Mouse (Mus musculus) MEL (cell line): ENCODE measurements around the gene Grip1. TPM values are rescaled to one million over a fixed set of nuclear protein-coding genes. Genes with fewer than 3 reads are reported as not detected.

Experiments used
- DNase-seq: peaks from one replicate; pipeline ENCODE4 v3.0.0; 2011; ENCODE audit warnings: low read depth, low spot score
- H3K27ac ChIP-seq: 2 replicates; pipeline ENCODE4 v1.5.1; 2012; ENCODE audit warnings: low read depth, mild to moderate bottlenecking, control low read depth, low read length, moderate library complexity; ENCODE audit not compliant: control insufficient read depth
- H3K27me3 ChIP-seq, 2 experiments: fragments of 150-350 bp in 1 of 2; sonication (generic) in 1 of 2; 2 replicates each; pipeline ENCODE4 v1.6.1; 2012; ENCODE audit warnings: low read length in 2 of 2, mild to moderate bottlenecking in 2 of 2, improper control_type of control experiment in 1 of 2, moderate library complexity in 1 of 2; ENCODE audit not compliant: insufficient read depth in 2 of 2, control insufficient read depth in 1 of 2
- H3K36me3 ChIP-seq, 2 experiments: 2 replicates each; pipeline ENCODE4 v1.6.1; 2012 to 2014; ENCODE audit warnings: low read length in 2 of 2, improper control_type of control experiment in 1 of 2, inconsistent platforms in 1 of 2, mild to moderate bottlenecking in 1 of 2; ENCODE audit not compliant: insufficient read depth in 2 of 2, control insufficient read depth in 1 of 2
- H3K4me1 ChIP-seq, 2 experiments: fragments of 150-350 bp in 1 of 2; sonication (generic) in 1 of 2; 2 replicates each; pipeline ENCODE4 v1.6.1; 2012; ENCODE audit warnings: low read length in 2 of 2, improper control_type of control experiment in 1 of 2, mild to moderate bottlenecking in 1 of 2; ENCODE audit not compliant: insufficient read depth in 2 of 2, control insufficient read depth in 1 of 2
- H3K4me3 ChIP-seq, 2 experiments: fragments of 150-350 bp in 1 of 2; sonication (generic) in 1 of 2; 2 replicates each; pipeline ENCODE4 v1.5.1; 2012; ENCODE audit warnings: low read depth in 2 of 2, low read length in 2 of 2, mild to moderate bottlenecking in 2 of 2, moderate library complexity in 2 of 2, control low read depth in 1 of 2, improper control_type of control experiment in 1 of 2; ENCODE audit not compliant: control insufficient read depth in 1 of 2, insufficient read depth in 1 of 2
- H3K79me2 ChIP-seq: 2 replicates; pipeline ENCODE4 v1.6.1; 2012; ENCODE audit warnings: mild to moderate bottlenecking, low read length, moderate library complexity; ENCODE audit not compliant: control insufficient read depth, poor library complexity, insufficient read depth
- H3K9ac ChIP-seq: 2 replicates; pipeline ENCODE4 v1.6.1; 2012; ENCODE audit warnings: low read depth, mild to moderate bottlenecking, control low read depth, low read length, moderate library complexity; ENCODE audit not compliant: control insufficient read depth, poor library complexity, severe bottlenecking
- H3K9me3 ChIP-seq: fragments of 150-350 bp; sonication (generic); replicated peaks from 2 replicates; pipeline ENCODE4 v1.6.1; 2012; ENCODE audit warnings: mild to moderate bottlenecking, low read length, improper control_type of control experiment, moderate library complexity; ENCODE audit not compliant: insufficient read depth
- CHD2 ChIP-seq: IDR thresholded peaks from 2 replicates; pipeline ENCODE4 v1.6.1; 2011; ENCODE audit warnings: low read length, improper control_type of control experiment
- CTCF ChIP-seq, 3 experiments: IDR thresholded peaks in 2 of 3; conservative IDR thresholded peaks in 1 of 3; 2 replicates each; pipeline ENCODE4 v1.5.1; 2011 to 2012; ENCODE audit warnings: low read length in 3 of 3, low read depth in 2 of 3, mild to moderate bottlenecking in 2 of 3, improper control_type of control experiment in 1 of 3, inconsistent platforms in 1 of 3, mixed read lengths in 1 of 3, moderate library complexity in 1 of 3; ENCODE audit not compliant: control insufficient read depth in 1 of 3, insufficient read depth in 1 of 3, poor library complexity in 1 of 3, severe bottlenecking in 1 of 3
- EP300 ChIP-seq, 2 experiments: IDR thresholded peaks; 2 replicates each; pipeline ENCODE4 v1.6.1; 2011; ENCODE audit warnings: improper control_type of control experiment in 2 of 2, low read length in 2 of 2, low read depth in 1 of 2, mild to moderate bottlenecking in 1 of 2
- MYC ChIP-seq: IDR thresholded peaks from 2 replicates; pipeline ENCODE4 v1.6.1; 2011; ENCODE audit warnings: low read depth, mild to moderate bottlenecking, low read length, improper control_type of control experiment, moderate library complexity
- POLR2AphosphoS2 ChIP-seq: IDR thresholded peaks from 2 replicates; pipeline ENCODE4 v1.6.1; 2011; ENCODE audit warnings: low read length, improper control_type of control experiment
- RAD21 ChIP-seq: IDR thresholded peaks from 2 replicates; pipeline ENCODE4 v1.6.1; 2011; ENCODE audit warnings: mild to moderate bottlenecking, low read depth, low read length, improper control_type of control experiment
- SMC3 ChIP-seq: IDR thresholded peaks from 2 replicates; pipeline ENCODE4 v1.6.1; 2011; ENCODE audit warnings: low read depth, low read length, improper control_type of control experiment
- TCF12 ChIP-seq: IDR thresholded peaks from 2 replicates; pipeline ENCODE4 v1.6.1; 2014; ENCODE audit warnings: low read depth, mild to moderate bottlenecking, inconsistent platforms, low read length, improper control_type of control experiment, moderate library complexity
- USF1 ChIP-seq: IDR thresholded peaks from 2 replicates; pipeline ENCODE4 v1.6.1; 2014; ENCODE audit warnings: low read depth, mild to moderate bottlenecking, inconsistent platforms, low read length, improper control_type of control experiment, moderate library complexity
- ZC3H11A ChIP-seq: IDR thresholded peaks from 2 replicates; pipeline ENCODE4 v1.6.1; 2012; ENCODE audit warnings: low read depth, mild to moderate bottlenecking, inconsistent platforms, low read length, improper control_type of control experiment
- ZKSCAN1 ChIP-seq: IDR thresholded peaks from 2 replicates; pipeline ENCODE4 v1.6.1; 2012; ENCODE audit warnings: low read depth, mild to moderate bottlenecking, inconsistent platforms, low read length, improper control_type of control experiment, moderate library complexity
- polyA plus RNA-seq, 2 experiments: library from polyadenylated mRNA; stranded (reverse) in 1 of 2; unstranded in 1 of 2; fragments of >175 nt in 1 of 2; fragments of >200 nt in 1 of 2; gene quantifications; 2 replicates each; pipeline versions ENCODE4 v1.2.1 to v1.2.4; 2012; ENCODE audit warnings: low replicate concordance in 2 of 2, low read depth in 1 of 2; ENCODE audit not compliant: insufficient read length in 2 of 2, insufficient read depth in 1 of 2, missing spikeins in 1 of 2
- total RNA-seq: library from RNA; depleted of rRNA; stranded (reverse); fragments of 300-350 nt; gene quantifications from 2 replicates; pipeline ENCODE4 v1.2.3, GENCODE M21; 2012

Grip1 gene
- total and polyA plus RNA-seq, 3 experiments = 0.04 TPM; not detected in 2

- H3K9ac ChIP-seq = no peak overlapping the region
- DNase-seq = no peak
- no peaks in the 10 kb centered on the region for H3K36me3 ChIP-seq
- no peak overlapping the region for H3K4me3 ChIP-seq
- no peaks in the 10 kb centered on the region for H3K79me2 ChIP-seq
- no peaks in the 10 kb centered on the region for H3K4me1 ChIP-seq
- no peak for TF ChIP-seq USF1
- no peak for TF ChIP-seq EP300 (IDR thresholded peaks at IDR 0.05; ENCODE audit: low read depth in 1 of 2, low read length in 2 of 2)
- TF ChIP-seq CHD2 = no peak
- no peak for TF ChIP-seq MYC
- TF ChIP-seq ZC3H11A = no peak
- no peak for TF ChIP-seq ZKSCAN1
- H3K27ac ChIP-seq = no peak overlapping the region
- H3K27me3 ChIP-seq = no peaks in the 10 kb centered on the region; a peak in 1 of 4 replicates
- H3K9me3 ChIP-seq = no peaks in the 10 kb centered on the region
Observed at GRCm38 (mm10) chr10:120125465-120125857, 671.8 kb downstream of the Grip1 start.

- no peaks in the 10 kb centered on the region for H3K36me3 ChIP-seq
- no peak overlapping the region for H3K4me3 ChIP-seq
- H3K9ac ChIP-seq = no peak overlapping the region
- H3K9me3 ChIP-seq = no peaks in the 10 kb centered on the region
- H3K27me3 ChIP-seq = no peaks in the 10 kb centered on the region; a peak in 1 of 4 replicates
- no peak overlapping the region for H3K27ac ChIP-seq
- no peaks in the 10 kb centered on the region for H3K4me1 ChIP-seq
- H3K79me2 ChIP-seq = no peaks in the 10 kb centered on the region
- no peak for TF ChIP-seq TCF12
- TF ChIP-seq POLR2AphosphoS2 = no peak
- TF ChIP-seq, all 39 proteins: peak for 0
- no peak for DNase-seq
Observed at GRCm38 (mm10) chr10:120128601-120129277, 675.1 kb downstream of the Grip1 start.

- no peaks in the 10 kb centered on the region; a peak in 1 of 4 replicates for H3K27me3 ChIP-seq
- H3K9ac ChIP-seq = no peak overlapping the region
- H3K79me2 ChIP-seq = no peaks in the 10 kb centered on the region
- H3K36me3 ChIP-seq = no peaks in the 10 kb centered on the region
- TF ChIP-seq SMC3 (peak; percentile 44), ZC3H11A (peak; percentile 40; the same call in 1 of the 2 replicates), RAD21 (peak; percentile 64), EP300 (IDR thresholded peaks at IDR 0.05; ENCODE audit: low read depth in 1 of 2, low read length in 2 of 2) (no peak), CTCF (IDR thresholded peaks at IDR 0.05 in 2 of 3, conservative IDR thresholded peaks at IDR 0.05 in 1 of 3; ENCODE audit: control insufficient read depth in 1 of 3, insufficient read depth in 1 of 3, low read depth in 2 of 3, low read length in 3 of 3, poor library complexity in 1 of 3, severe bottlenecking in 1 of 3) (peak; percentile 65 to 75 (median 72))
- TF ChIP-seq, all 39 proteins: peak for 4
- peak; percentile 70 for DNase-seq
- H3K27ac ChIP-seq = no peak overlapping the region
- H3K4me1 ChIP-seq = no peaks in the 10 kb centered on the region
- H3K9me3 ChIP-seq = no peaks in the 10 kb centered on the region
- no peak overlapping the region for H3K4me3 ChIP-seq
Observed at GRCm38 (mm10) chr10:120130621-120131020, 677.0 kb downstream of the Grip1 start.
